Mouse (Mus musculus): ENCODE results near the gene Kidins220.

The Kidins220 gene

GRCm38 (mm10) chr12:24974446-24975114 lies at the start of gene Kidins220:
Kidins220 (plus strand) TSS chr12:24974925.
- peak; percentile 98 for DNase-seq

GRCm38 (mm10) chr12:24925276-24925675 lies 49.4 kb upstream of the Kidins220 start:
- DNase-seq, result no peak

DNA sequence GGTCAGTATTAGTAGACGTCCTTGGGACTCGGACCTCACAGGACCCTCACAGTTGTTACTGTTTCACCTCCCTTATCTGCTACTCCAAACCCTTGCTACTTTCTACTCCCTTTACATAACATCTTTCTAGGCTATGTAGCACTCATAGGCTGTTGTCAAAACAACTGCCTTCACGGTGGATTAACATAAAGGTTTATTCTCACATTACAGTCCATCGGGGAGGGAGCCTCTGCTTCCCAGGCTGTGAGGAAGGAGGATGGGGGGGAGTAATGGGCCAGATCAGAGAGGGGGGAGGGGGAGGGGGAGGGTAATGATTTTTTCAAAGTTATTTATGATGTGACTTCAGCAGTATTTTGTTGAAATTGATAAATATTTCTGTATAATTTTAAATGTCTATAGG lies 49.0 kb upstream of the Kidins220 start:
- no peak for DNase-seq

DNA sequence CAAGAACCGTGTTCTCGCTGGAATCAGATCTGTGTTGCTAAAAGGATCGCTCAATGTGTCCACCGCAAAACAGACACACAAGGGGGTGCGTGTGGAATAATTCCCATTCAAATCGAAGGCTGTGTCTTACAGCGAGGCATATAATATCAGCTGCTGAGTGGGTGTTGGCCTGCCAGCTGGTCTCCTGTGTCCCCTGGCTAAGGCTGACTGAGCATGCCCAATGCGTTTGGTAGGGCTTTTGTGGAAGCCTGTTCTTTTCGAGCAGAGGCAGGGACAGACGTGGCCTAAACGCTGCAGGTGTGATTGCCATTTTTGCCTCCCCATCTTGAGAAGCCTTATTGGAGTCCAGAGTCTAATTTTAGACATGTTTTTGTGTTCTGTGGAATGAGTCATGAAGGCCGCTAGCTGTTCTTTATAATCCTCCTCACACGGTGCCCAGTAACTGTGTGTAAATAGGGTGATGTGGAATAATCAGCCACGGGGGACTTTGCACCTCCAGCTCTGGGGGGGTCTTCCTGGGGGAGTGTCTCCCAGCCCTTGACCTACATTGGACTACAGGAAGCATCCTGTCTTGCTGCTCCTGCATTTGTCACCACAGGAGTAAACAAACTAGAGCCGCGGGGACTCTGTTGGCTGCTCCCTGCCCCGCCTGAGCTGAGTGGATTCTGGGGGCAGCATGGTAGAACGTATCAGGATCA lies 46.5 kb upstream of the Kidins220 start:
- no peak for DNase-seq

- DNase-seq, result no peak
These were observed 45.7 kb upstream of the Kidins220 start for GRCm38 (mm10) chr12:24929043-24929442.

DNA sequence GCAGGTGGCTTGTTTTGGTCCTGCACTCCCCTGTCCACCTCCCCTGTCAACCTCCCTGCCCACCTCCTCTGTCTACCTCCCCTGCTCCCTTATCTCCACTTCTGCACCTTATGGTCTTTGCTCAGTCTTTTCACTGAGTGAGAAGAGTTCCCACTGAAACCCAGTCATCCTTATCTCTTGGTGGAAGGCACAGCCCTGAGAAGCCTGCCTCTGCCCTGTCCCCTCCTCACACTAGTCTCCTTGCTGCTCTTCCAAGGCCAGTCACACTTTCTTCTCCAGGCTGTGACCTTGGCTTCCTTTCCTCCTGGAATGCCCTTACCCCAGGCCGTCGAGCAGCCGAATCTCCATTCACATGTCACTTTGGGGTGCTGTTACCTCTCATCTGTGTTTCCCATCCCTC lies 44.0 kb upstream of the Kidins220 start:
- peak; percentile 44 for DNase-seq

DNA sequence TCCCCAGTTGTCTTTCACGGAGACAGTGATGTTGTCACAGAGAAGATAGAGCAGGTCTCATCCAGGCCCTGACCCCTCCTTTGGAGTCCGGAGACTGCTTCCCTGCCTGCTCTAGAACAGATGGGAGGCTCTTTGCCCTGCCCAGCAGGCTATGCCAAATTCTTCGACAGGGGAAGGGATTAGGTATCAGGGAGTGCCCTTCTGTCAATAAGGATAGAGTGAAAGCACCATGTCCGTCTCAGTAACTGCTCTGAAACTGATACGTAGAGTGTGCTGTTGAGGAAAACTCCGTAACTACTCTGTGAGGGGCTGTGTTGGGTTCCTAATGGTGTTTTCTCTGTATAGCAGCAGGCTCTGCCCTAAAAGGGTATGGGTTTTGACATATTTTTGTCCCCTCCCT lies 42.6 kb upstream of the Kidins220 start:
- no peak for DNase-seq

- no peak for DNase-seq
These were observed 41.4 kb upstream of the Kidins220 start for GRCm38 (mm10) chr12:24933206-24933775.

GRCm38 (mm10) chr12:24933996-24934395 lies 40.7 kb upstream of the Kidins220 start:
- no peak for DNase-seq

- DNase-seq, result no peak
These were observed 38.4 kb upstream of the Kidins220 start for GRCm38 (mm10) chr12:24936281-24936680.

- no peak for DNase-seq
These were observed 35.4 kb upstream of the Kidins220 start for GRCm38 (mm10) chr12:24939372-24939771.

DNA sequence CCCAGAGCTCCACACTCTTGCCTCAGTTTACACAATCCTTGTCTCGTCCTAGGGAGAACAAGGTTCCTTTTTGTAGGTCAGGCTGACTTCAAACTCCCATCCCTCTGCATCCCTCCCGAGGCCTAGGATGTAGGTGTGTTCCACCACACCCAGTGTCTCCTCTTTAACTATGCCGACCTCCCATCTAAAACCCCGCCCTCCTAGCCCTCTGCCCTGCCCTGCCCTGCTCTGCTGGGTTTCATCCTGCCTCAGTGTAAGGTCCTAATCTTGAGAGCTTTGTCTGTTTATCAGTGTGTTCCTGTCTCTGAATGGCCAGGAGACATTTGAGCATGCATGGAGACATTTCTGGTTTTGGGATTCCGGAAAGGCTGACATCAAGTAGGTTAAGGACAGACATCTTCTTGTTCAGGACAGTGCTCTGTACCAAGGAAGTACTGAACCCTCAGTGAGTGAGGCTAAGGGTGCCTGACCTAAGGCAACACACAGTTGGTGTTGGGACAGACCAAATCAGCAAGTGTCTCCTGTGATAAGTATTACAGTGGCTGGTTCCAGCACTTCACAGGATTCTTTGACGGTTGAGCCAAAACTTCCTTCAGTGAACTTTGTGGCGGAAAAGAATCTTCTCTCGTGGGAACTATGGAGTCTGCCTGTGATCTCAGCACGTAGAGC lies 32.0 kb upstream of the Kidins220 start:
- DNase-seq, result peak; percentile 78

DNA sequence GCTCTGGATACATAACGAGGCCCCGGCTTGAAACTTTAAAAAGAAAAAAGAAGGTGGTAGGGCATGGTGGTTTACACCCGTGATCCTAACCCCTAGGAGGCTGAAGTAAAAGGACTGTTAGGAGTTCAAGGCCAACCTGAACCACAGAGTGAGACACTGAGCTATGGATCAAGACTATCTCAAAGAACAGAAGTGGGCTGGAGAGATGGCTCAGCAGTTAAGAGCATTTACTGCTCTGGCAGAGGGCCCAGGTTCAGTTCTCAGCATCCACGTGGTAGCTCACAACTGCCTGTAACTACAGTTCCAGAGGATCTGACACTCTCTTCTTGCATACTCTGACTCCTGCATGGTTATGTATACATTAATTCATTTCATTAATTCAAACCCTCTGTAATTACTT lies 31.3 kb upstream of the Kidins220 start:
- peak; percentile 42 for DNase-seq

GRCm38 (mm10) chr12:24944597-24944996 lies 30.1 kb upstream of the Kidins220 start:
- DNase-seq, result no peak

DNA sequence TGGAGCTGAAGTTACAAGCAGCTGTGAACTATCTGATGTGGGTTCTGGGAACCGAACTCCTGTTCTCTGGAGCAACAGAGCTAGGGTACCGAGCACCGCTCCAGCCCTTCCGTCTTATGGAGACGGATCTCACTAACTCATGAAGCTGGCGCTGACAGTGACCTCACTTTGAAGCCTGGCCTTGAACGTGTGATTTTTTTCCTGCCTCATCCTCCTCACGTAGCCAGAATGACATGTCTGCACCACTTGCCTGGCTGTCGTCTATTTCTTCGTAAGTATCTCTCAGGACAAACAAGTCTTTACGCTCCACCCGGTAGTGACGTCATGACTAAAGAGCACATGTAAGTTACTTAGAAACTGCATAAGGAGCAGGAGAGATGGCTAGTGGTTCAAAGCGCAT lies 27.7 kb upstream of the Kidins220 start:
- no peak for DNase-seq

DNA sequence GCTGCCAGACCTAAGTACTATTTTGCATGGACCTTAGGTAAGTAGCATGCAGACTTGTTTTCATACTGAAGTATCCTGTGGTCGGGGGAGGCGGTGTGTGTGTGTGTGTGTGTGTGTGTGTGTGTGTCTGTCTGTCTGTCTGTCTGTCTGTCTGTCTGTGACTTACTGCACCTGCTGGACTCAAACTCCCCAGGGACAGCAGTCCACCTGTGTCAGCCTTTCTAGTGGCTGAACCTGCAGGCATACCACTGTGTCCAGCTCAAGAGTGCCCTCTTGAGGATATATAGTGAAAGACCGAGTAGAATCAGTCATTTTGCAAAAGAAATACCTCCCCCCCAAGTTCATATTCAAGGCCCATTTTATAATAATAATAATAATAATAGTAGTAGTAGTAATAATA lies 26.4 kb upstream of the Kidins220 start:
- DNase-seq, result peak; percentile 42

GRCm38 (mm10) chr12:24950376-24951046 lies 24.2 kb upstream of the Kidins220 start:
- peak; percentile 57 for DNase-seq

- peak; percentile 72 for DNase-seq
These were observed 22.6 kb upstream of the Kidins220 start for GRCm38 (mm10) chr12:24952147-24952546.

GRCm38 (mm10) chr12:24955137-24955536 lies 19.6 kb upstream of the Kidins220 start:
- DNase-seq, result no peak

DNA sequence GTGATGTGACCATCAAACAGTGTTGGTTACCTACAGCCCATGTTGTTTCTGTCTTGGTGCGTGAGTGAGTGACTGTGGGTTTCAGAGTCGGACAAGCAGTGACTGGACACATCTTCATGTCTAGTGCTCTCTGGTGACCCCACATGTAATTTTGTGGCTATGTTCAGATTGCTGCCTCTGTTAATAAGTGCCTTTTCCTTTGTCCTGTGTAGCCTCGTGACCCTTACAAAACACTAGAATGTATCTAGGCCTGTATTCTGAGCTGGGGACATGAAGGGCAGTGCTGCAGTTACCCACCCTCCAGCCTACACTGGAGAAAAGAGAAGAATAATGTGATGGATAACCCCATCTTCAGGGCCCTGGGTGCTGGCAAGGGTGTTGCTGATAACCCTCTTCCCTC lies 16.2 kb upstream of the Kidins220 start:
- DNase-seq, result no peak

- no peak for DNase-seq
These were observed 12.9 kb upstream of the Kidins220 start for GRCm38 (mm10) chr12:24961821-24962220.

DNA sequence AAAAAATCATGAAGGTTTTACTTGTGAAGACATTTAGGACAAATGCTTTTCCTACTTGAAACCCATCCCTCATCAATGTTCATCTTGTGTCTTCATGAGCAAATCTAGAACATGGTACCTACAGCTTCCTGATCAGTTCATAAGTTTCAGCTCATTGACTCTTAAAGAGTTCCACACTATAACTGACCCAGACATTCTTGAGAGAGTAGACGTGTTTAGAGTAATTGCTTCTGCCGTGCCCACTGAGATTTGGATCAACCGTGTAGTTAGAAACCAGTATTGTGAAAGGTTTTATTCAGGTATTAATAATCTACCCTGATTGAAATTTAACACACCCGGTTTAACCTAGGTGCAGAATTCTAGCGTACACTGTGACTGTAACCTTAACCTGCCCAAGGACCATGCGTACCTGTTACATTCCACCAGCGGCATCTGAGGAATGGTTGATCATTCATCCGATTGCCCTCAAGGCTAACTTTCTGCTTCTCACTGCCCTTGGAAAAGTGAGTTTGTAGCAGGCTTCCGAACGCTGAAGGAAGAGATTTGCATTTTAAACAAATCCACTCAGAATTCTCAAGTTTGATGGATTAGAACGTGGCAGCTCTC lies 12.3 kb upstream of the Kidins220 start:
- no peak for DNase-seq

Measured in liver (tissue).